Mouse (Mus musculus): ENCODE results near the gene Eya4.

The Eya4 gene

GRCm38 (mm10) chr10:23350011-23350911 lies at the start of gene Eya4:
Gene Eya4, minus strand, starts transcription at chr10:23350786.
- no peak for DNase-seq

DNA sequence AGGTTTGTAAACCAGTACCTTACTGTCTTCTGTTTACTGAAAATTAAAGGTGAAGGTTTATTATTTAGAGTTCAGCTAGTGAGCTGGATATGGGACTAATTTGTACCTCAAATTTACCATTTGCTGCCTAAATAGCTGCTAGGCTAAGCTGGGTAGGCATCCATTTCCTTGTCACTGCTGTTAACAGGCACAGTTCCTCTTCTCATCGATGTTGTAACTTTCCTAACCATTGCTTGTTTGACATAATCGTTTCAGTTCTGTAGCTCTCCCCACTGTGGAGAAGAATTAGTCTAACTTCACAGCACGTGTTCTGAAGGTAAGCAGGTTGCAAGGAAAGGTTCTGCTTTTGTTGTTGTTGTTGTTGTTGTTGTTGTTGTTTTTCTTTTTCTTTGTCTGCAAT lies 44.8 kb upstream of the Eya4 start:
- DNase-seq = no peak

DNA sequence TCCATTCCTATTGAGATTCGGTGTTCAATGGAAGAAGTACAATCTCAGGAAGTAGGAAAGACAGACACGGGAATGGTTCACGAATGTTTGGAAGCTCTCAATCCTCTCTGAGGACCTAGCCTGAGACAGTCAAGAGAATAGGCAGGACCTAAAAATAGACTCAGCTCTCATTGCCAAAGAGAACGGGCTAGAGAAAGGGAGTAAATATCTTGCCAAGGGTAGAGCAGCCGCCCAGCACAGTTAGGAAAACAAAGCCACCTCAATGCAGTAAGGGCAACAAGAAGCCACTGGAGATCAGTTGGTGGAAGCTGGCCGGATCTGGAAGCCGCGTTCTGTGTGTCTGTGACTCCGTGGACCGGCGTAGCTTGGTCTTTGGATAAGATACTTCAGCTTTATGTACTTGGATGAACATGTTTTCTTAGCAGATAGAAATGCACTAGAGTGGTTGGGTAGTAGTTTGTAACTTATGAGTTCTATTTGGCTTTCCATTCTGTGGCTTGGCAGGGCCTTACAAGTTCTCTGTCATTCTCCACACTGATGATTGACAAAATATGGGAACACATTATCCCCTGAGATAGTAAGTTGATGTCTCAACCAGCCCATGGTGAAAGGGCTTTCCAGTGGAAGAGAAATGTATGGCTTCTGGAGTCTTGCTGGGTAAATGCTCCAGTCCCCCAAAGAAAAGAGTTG lies 44.1 kb upstream of the Eya4 start:
- no peak for DNase-seq

DNA sequence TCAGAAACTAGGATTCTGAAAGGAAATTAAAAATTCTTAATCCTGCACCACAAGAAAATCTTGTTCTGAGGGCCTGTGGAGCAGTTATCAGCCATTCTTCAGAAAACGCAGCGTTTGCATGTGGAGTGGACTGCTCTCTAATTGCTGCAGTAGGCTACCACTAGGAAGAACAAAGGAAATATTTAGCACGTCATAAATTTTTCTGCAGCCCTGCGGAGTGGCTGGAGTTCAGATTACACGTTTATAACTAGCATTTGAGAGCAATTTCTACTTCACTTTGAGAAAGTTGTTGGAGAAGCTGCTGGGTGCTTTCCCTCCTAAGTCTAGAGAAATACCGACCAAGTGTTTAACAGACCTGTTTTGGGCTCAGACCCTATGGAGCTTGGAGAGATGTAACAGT lies 43.6 kb upstream of the Eya4 start:
- no peak for DNase-seq

GRCm38 (mm10) chr10:23363866-23364265 lies 13.3 kb upstream of the Eya4 start:
- no peak for DNase-seq

GRCm38 (mm10) chr10:23349392-23350010 lies 1.1 kb downstream of the Eya4 start:
- no peak for DNase-seq

- no peak for DNase-seq
Observed at GRCm38 (mm10) chr10:23348893-23349391, 1.6 kb downstream of the Eya4 start.

DNA sequence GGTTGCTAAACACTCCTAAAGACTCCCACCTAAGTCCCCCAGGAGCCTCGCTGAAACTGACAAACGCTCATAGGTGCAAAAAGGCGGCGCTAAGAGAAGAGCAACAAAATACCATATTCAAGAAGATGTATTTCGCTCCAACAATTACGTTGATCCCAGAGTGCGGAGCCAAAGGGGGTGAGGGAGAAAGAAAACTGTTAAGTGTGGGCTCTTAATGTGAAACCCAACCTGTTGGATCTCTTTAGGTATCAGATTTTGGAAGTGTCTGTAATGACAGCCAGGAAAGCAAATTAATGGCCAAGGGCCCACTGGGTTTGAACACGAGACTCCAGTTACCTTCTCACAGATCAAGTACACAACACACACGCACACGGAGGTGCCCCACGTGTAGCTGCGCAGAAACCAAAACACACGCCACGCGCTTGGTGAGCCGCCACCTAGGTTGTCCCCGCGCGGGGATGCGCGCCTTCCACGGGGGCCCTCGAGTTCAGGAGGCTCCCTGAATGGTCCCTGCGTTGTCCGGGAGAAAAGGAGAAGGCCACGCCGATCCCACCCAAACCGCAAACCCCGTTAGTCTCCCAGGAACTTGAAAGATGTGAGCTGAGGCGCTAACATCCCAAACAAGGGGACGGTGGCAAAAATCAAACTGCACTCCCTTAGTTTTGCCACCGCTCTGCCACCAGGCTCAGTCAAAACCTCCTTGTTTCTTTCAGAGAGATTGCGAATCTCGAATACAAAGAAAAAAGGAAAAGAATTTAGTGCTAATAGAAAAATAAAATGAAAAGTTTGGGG lies 2.3 kb downstream of the Eya4 start:
- no peak for DNase-seq

DNA sequence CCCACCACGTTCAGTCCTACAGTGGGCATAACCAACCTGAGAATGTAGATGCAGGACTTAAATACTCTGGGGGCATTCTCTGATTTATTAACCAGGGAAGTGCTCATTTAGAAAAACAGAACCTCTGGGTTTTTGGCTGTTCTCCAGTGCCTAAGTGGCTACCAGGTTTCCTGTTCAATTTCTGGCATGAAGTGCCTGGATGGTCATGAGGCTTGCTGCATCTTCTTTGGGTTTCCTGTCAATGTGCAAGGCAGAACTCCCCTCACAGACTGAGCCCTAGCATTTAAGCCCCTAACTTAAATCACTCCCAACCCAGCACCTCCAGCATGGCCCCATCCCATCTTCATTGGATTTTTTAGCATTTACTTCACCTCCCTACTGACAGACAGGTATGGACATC lies 13.3 kb downstream of the Eya4 start:
- no peak for DNase-seq

DNA sequence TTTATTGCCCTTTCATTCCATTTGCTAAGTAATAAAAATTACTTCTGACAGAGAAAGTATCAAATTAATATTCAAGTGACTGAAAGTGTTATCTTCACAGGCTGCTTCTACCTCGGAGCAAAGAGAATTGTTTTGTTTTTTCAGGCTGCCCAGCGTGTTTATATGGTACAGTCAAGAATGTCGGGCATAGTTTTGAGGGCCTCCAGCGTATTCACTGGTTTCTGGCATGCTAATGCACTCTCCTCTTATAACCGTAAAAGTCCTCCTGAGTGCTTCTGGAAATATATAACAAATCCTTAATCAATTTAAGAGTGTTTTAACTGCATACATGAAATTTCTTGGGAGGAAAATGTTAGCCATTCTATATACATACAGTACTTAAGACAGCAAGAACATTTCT lies 17.8 kb downstream of the Eya4 start:
- DNase-seq = no peak

DNA sequence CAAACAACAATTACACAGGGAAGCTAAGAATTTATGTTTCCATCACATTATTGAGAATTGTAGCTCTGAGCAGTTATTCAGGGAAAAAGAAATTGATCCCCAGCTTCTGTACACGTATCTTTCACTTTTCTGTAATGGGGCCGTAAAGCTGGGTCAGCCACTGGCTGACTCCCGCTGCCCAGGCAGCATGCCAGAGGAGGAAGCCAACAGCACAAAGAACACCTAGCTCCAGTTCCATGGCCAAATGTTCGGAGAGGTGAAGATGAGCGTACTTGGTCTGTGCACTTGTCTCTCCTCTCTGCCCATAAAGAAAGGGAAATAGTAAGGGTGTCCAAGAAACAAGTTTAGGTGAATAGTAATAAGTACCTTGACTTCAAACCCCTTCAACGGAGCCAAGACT lies 22.9 kb downstream of the Eya4 start:
- no peak for DNase-seq

DNA sequence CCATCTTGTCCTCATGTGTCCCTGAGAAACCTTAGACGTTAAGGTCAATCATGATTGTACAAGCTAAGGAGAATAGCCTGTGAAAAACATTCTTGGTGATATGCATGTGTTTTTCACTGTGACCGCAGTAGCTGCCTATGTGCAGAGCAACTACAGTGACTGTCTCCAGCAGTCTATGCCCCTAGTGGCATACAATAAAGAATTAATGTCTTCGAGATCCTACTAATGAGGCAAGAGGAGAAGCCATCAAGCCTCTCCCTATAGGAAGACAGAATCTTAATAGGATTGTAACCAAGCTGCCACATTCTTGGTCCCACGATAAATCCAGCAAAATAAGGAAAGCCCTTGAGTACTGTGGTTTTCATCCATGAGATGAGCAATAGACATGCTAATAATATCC lies 28.3 kb downstream of the Eya4 start:
- no peak for DNase-seq

GRCm38 (mm10) chr10:23295616-23296015 lies 55.0 kb downstream of the Eya4 start:
- DNase-seq = no peak

- no peak for DNase-seq
Observed at GRCm38 (mm10) chr10:23292495-23292894, 58.1 kb downstream of the Eya4 start.

DNA sequence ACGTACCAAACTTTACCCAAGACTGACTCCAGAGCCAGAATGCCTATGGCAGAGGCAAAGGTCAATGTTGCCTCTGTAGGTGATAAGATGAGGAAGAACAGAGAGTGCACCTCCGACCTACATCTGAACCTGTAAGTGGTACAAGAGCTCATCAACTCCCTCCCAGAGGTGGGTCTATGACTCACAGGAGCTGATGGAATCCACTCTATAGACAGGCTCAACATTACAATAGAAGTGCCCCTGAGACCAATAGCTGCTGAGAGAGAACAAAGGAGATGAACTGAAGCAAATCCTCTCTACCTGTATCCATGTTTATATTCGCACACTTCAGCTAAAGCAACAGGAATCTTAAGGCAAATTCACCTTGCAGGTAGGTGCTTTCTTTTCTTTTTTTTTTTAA lies 73.2 kb downstream of the Eya4 start:
- DNase-seq = no peak

DNA sequence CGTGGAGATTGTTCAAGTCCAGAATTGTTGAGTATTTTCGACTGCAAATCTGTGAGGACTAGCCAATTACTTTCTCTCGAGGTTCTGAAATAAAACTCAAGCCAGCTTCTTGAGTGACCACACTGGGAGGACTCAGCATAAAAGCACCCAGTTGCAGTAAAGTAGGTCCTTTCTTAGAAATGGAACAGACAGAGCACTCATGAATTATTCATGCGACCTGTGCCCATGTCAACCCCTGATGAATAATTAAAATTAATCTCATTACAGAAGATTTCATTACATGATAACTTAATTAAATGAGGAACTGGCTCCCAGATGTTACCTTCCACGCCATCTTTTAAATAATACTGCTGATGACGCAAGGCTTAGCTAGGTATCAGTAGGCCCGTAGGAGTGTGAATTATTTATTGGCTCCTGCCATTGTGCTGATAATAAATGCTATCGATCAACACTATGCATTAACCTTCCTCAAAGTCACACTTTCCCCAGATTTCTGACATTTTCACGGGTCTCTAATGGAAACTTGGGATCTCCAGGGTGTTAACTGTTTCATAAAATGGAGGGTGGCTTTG lies 79.5 kb downstream of the Eya4 start:
- no peak for DNase-seq

DNA sequence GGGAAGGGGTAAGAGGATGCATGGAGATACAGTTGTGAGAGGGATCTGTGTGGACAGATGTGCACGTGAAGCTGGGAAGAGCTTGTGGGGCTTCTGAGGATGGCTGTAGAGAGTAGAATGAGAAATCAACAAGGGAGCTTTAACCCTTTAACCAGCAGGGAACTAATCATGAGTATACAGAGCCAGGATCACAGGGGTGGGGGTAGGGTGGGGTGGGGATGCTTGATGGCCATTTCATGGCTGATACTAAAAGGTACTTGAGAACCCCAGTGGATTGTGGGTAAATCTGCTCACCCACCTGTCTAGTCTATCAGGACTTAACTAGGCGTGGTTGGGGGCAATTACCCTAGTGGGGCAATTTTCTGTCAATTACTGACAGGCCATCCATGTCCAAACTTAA lies 80.1 kb downstream of the Eya4 start:
- DNase-seq = no peak

GRCm38 (mm10) chr10:23252180-23252579 lies 98.4 kb downstream of the Eya4 start:
- no peak for DNase-seq

DNA sequence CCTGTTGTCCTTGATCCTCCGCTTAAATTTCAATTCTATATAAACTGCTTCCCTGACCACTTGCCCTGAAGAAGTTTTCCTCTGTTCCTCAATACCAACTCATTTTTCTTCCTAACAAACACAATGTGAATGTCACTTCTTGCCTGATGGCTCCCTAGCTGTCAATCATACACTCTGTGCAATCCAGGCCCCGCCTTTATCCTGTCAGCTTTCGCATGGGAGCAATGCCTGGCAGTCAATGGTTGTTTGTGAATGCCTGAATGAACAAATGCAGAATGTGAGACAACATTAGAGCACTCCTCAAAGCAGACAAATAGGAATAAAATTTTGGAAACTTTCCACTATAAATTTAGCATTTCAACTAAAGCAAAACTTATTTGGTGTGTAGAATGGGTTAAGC lies 104.1 kb downstream of the Eya4 start:
- DNase-seq = no peak

GRCm38 (mm10) chr10:23236918-23237317 lies 113.7 kb downstream of the Eya4 start:
- DNase-seq = no peak

DNA sequence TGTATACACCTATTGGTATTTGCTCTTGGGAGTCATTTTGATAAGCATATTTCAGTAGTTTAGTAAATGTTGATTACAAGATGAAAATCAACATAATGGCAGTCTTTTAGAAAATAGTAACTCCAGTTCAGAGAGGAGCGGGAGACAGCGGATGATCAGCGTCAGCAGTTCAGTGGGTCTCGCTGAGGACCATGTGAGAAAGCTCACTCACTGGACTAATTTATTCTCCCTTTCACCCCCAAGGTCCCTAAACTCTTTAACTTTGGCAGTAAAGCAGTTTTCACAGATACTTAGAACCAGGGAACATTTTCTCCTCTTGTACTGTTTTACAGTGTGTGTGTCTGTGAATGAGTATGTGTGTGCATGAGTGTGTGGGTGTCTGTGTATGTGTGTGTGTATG lies 115.2 kb downstream of the Eya4 start:
- no peak for DNase-seq

DNA sequence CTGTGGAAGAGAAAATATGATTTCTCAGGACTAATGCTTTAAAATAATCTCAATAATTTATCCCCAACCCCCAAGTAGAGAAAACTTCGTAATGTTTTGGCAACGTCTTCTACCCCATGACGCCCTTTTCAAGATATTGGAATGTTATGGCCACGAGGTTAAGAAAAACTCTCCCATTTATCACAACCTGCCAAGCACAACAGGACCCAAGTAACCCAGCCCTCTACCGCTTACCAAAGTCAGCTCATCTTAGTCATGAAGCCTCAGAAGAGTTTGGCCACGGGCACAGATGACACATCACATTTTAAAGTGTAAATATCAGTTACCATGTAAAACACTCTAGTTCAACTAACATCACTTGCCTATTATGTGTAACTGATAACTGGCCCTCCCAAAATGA lies 117.2 kb downstream of the Eya4 start:
- DNase-seq = no peak

DNA sequence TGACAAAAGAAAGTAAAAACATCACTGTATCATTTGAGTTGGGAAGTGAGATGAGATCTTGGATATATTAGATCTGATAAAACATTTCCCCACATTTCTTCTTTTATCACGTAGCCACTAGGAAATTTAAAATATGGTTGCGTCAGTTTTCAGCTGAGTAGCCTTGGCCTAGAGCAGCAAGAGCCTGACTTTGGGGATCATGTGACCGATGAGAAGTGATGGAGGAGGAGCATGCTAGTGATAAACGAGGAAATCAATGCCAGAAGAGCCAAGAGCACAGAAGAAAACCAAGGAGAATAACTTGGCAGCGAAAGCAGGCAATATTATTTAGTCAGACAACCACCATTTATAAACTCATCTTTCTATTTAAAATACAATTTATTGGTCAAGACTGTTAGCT lies 119.7 kb downstream of the Eya4 start:
- no peak for DNase-seq
